Mouse (Mus musculus): ENCODE measurements around the gene Gm28374.
"Not testable (repeated sequence)": the region's sequence is repeated elsewhere in the genome, so short reads cannot be mapped to it uniquely, and the experiment has no call there.

Gene Gm28374

DNA sequence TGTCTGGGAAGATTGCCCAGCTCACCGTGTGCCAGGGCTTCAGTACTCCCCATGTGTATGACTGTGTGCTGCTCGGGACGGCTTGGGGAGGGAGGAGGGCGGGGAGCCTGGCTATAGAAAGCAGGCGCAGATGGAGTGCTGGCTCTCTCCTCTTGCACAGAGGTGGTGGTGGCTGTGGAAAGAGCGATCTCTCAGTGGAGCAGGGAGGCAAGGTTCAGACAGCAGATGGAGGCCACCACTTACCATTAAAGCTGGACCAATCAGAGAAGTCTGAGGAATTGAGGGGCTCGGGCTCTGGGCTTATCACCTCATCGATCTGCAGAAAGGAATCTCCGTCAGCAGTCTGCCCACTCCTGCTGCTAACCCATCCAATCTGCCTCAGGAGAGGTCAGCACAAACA is at the start of gene Gm28374:
TSS of gene Gm28374 (minus strand) at position 101 of the 400 bp plus-strand sequence.
- no peak for DNase-seq (ENCODE audit: low spot score in 2 of 2)

DNA sequence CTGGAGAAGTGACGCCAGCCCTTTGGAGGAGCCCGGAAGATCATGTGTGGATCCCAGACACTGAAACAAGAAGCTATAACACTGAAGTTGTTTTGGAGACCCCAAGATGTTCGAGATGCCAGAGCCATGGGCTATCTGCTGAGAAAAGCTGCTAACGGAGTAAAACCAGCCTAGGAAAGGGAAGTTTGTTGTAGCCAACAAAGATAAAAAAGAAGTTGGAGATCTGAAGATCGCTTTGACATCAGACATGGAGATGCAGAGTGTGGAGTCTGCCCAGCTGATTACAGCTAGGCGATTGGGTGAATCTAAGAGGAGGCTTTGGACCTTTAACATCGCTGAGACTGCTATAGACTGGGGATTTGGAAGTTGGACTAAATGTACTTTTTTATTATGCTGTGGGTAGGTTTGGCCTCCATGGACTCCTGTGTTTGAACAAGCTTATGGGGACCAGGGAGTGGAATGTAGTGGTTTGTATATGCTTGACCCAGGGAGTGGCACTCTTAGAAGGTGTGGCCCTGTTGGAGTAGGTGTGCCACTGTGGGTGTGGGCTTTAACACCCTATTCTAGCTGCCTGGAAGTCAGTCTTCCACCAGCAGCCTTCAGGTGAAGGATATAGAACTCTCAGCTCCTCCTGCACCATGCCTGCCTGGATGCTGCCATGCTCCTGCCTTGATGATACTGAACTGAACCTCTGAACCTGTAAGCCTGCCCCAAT is 48.5 kb upstream of the Gm28374 start:
- DNase-seq (ENCODE audit: low spot score in 2 of 2) = not testable (repeated sequence)

DNA sequence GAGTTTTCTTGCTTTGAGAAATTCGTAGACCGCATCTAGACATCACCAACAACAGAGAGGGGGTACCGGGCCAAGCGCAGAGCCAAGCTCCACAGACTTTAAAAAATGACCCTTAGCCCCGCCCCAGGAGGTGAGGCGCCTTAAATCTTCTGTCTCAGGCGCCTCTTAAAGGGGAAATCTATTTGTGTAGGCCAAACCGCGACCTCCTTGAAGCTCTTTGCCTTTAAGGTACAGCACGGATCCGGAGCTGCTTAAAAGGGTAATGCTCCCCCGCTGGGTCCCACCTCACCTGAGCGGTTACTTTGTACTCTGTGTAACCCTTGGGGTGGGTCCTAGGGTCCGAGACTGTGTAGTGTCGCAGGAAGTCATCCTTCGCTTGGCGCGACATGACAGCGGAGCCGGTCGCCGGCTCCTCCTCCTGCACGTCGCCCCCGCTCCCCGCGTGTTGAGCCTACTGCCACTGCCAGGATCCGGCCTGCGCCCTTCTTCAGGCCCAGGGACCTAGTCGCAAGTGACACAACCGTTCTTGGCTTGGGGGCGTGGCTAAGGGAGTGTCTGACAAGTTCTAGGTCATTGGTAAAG is 45.8 kb upstream of the Gm28374 start, which contains the start of gene Snx15:
TSS of gene Snx15 (minus strand) at position 545 of the 582 bp plus-strand sequence.
- DNase-seq (ENCODE audit: low spot score in 2 of 2) = peak; percentile 96 to 97

- DNase-seq (ENCODE audit: low spot score in 2 of 2) = no peak
Observed at GRCm38 (mm10) chr19:6126789-6127580, 44.9 kb upstream of the Gm28374 start.

- DNase-seq (ENCODE audit: low spot score in 2 of 2) = peak; percentile 24 to 61
Observed at GRCm38 (mm10) chr19:6126289-6126688, 44.2 kb upstream of the Gm28374 start.

- DNase-seq (ENCODE audit: low spot score in 2 of 2) = no peak
Observed at GRCm38 (mm10) chr19:6124898-6125297, 42.8 kb upstream of the Gm28374 start.

GRCm38 (mm10) chr19:6123330-6123729 is 41.3 kb upstream of the Gm28374 start:
- no peak for DNase-seq (ENCODE audit: low spot score in 2 of 2)

GRCm38 (mm10) chr19:6121761-6122160 is 39.7 kb upstream of the Gm28374 start:
- no peak for DNase-seq (ENCODE audit: low spot score in 2 of 2)

DNA sequence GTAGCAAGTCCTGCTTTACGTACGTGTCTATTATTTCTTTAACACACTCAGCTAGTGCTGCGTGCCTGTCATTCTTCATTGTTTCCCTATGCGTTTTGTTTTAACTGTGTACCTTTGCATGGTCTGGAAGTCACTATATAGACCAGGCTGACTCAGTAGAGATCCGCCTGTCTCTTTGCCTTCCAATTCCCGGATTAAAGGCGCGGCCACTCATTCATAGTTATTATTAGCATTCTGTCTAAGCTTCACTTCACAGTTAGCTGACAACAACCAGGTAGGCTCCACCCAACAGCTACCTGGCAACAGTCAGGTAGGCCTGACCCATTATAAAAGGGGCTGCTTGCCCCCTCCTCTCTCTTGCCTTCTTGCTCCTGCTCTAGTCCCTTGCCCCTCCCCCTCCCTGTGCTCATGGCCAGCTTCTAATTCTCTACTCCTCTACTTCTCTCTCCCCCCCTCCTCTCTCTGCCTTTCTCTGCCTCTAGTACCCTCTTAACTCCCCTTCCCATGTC is 36.7 kb upstream of the Gm28374 start:
- no peak for DNase-seq (ENCODE audit: low spot score in 2 of 2)

DNA sequence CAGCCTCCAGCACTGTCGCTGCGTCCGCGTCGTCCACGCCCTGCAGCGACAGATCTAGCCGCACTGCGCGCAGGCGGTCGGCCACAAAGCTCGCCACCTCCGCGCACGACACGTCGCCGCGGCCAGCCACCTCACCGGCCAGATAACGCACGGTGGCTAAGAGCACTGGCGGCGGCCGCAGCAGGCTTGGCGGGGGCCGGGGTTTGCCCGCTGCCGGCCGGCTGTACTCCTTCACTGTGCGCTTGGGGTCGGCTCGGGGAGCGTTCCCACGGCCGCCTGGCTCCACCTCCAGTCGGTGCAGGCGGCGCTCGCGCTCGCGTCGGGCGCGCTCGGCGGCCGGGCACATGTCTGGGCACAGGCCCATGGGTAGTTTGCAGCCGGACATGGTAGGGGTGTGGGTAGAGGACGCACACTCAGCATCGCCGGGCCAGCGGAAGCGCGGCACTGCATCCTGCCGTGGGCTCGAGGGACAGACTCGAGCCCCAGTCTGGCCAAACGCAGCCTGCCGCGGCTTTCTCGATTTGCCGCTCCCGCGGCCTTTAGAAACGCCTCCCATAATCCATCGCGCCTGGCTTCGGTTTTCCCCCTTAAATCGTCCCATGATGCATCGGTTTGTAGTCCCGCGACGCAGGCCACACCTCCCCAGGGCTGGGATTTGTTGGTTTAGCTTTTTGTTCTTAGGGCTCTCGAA is 36.1 kb upstream of the Gm28374 start, which contains the start of gene Sac3d1:
TSS of gene Sac3d1 (minus strand) at position 665 of the 691 bp plus-strand sequence.
- peak; percentile 88 to 91 for DNase-seq (ENCODE audit: low spot score in 2 of 2)

DNA sequence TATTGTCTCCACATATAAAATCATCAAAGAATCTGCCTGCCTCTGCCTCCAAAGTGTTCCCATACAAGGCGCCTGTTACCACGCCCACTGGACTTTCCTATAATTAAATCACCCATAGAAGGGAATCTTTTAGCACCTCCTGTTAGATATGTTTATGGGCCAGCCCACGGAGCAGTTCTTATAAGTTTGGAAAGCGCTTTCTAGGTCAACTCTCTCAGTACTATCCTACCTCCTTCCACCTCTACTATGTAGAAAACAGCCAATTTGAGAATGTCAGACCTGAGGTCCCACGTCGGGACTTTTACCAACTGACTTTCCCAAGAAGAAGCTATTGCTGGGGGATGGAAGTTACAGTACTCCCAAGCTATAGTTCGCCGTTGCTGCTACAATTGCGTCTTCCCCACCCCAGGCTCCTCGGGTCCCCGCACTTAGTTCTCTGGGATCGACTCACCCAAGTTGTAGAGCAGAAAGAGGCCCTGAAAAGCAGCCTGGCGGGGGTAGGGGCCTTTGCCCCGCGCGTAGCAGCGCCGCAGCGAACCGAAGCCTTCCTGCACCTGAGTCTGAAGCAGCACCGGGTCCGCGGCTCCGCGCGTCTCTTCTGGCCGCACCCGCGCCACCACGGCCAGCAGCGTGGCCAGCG is 35.4 kb upstream of the Gm28374 start:
- no peak for DNase-seq (ENCODE audit: low spot score in 2 of 2)

DNA sequence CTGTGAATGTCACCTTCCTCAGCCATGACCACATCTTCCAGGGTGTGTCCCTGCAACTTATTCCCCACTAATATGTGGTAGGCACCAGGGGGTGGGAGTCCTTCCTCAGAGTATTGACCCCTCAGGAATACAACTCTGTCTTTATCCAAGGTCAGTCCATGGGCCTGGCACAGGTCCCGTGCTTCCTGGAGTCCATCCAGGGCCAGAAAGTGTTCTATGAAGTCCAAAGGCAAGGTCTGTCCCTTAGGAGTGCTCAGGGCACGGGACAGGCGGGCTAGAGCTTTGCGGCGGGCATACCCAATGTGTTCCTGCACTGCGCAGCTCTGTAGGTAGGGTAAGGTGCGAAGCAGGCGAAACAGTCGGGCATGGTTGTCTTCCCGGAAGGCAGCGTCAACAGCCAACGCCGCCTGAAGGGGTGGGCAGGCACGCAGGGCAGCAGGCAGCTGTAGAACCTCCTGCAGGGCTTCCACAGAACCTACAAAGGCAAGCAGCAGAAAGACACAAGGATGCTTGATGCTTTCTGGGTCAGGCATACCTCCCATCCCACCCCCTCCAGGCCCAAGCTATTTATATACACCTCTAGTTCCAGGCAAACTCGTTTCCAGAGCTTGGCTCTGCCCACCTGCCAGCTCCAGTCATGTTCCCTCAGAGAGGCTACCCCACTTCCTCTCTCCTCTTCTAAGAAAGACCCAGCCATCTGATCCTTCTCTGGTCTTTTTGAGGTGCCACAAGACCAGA is 34.2 kb upstream of the Gm28374 start:
- no peak for DNase-seq (ENCODE audit: low spot score in 2 of 2)

- no peak for DNase-seq (ENCODE audit: low spot score in 2 of 2)
Observed at GRCm38 (mm10) chr19:6113116-6113515, 31.1 kb upstream of the Gm28374 start.

DNA sequence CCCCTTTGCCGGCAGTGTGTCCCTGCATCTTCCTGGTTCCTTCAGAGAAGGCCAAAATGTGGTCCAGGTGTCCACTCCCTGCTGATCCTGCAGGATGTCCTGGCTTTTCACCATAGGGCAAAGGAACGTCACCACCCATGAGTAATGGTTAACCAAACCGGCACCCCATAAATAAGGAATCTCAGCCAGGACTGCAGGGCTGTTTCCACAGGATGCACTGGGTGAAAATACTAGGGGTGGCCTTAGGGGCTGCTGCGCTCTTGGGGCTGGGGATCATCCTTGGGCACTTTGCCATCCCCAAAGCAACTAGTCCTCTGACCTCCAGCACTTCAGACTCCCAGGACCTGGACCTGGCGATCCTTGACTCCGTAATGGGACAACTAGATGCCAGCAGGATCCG is 23.5 kb upstream of the Gm28374 start, which contains the start of gene Naaladl1:
TSS of gene Naaladl1 (plus strand) at position 197 of the 400 bp plus-strand sequence.
- no peak for DNase-seq (ENCODE audit: low spot score in 2 of 2)

DNA sequence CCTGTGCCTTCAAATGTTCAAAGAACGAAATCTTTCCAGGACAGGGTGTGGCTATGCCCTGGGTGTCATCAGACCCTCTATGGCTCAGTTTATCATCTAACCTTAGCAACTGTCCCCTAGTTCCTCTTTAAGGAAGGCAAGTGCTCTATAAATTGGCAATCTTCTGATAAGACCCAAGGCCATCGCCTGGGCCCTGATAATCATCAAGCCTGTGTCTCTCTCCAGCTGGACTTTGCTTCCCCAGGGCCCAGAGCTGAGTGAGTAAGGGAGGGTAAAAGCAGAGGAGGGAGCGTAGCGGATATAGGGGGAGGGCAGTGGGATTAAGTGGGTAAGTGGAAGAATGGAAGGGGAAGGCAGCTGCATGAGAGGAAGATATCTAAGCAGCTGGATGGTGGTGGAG is 22.4 kb upstream of the Gm28374 start:
- no peak for DNase-seq (ENCODE audit: low spot score in 2 of 2)

GRCm38 (mm10) chr19:6102169-6102853 is 20.3 kb upstream of the Gm28374 start:
- DNase-seq (ENCODE audit: low spot score in 2 of 2) = peak; percentile 62 to 78

DNA sequence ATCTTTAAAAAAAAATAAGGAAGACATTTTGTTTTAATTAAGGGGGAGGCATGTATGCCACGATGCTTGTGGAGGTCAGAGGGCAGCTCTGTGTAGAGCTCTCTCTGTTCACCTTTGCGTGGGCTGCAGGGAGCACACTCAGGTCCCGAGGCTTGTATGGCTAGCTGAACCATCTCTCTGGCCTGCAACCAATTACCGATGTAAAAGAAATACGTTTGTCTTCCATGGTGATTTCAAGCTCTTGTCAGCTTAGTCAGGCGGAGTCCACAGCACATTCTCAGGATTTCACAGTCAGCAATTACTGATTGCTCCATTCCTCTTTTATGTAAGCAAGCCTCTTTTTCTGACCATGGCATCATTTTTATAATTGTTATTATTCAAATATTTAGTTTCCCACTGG is 19.1 kb upstream of the Gm28374 start:
- no peak for DNase-seq (ENCODE audit: low spot score in 2 of 2)

DNA sequence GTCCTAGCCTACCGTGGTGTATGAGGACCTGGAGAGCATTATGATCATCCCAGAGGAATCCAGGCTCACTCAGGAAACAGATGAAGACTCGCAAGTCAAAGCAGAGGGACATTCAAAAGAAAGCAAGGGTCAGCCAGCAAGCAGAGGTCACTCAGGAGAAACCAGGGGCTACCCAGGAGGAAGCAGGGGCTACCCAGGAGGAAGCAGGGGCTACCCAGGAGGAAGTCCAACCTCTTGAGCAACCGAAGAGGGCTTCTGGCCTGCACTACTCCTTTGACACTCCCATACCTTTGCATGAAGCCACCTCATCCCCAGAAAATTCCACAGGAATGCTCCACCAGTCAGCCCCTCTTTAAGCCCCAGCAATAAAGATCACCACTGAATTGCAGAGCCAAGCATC is 15.8 kb upstream of the Gm28374 start:
- no peak for DNase-seq (ENCODE audit: low spot score in 2 of 2)

GRCm38 (mm10) chr19:6094119-6094518 is 12.1 kb upstream of the Gm28374 start, which contains the start of gene AC131692.1:
AC131692.1 (plus strand) TSS chr19:6094419.
- DNase-seq (ENCODE audit: low spot score in 2 of 2) = no peak

DNA sequence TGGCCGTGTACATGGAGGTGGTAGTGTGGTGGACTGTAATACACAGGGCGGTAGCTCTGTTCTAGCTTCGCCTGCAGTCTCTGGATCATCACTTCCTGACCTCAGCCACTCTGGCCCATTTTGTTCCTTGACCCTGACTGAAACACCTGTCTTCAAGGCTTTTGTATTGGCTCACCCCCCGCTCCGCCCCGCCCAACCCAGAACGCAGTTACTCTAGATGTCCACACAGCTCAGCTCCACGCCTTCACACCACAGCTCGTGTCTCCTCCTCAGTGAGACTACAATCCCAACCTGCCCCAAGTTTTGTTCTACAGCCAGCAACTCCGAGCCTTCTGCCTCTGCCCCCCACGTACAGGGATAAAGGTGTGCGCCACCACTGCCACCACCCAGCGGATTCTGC is 6.8 kb upstream of the Gm28374 start:
- DNase-seq (ENCODE audit: low spot score in 2 of 2) = no peak

All from spleen, postnatal 36 days (tissue).